Mouse (Mus musculus) cerebellum, adult 9-11 months (tissue): Measurements from ENCODE around the gene Camta1.

Experiments used
- DNase-seq: peaks from one replicate; pipeline ENCODE4 v3.0.0; 2022

The Camta1 gene

GRCm38 (mm10) chr4:151577961-151578360, 283.7 kb downstream of the Camta1 start:
- peak; percentile 81 for DNase-seq

- DNase-seq, result peak; percentile 24
Observed at GRCm38 (mm10) chr4:151576291-151577108, 285.2 kb downstream of the Camta1 start.

- DNase-seq, result peak; percentile 70
Observed at GRCm38 (mm10) chr4:151572716-151573115, 289.0 kb downstream of the Camta1 start.

GRCm38 (mm10) chr4:151569586-151569985, 292.1 kb downstream of the Camta1 start:
- peak; percentile 48 for DNase-seq

GRCm38 (mm10) chr4:151568887-151569286, 292.8 kb downstream of the Camta1 start:
- DNase-seq, result no peak

- no peak for DNase-seq
Observed at GRCm38 (mm10) chr4:151567105-151567504, 294.6 kb downstream of the Camta1 start.

GRCm38 (mm10) chr4:151555505-151555904, 306.2 kb downstream of the Camta1 start:
- no peak for DNase-seq

GRCm38 (mm10) chr4:151549523-151549922, 312.2 kb downstream of the Camta1 start:
- DNase-seq, result no peak

- DNase-seq, result no peak
Observed at GRCm38 (mm10) chr4:151545452-151545851, 316.2 kb downstream of the Camta1 start.

GRCm38 (mm10) chr4:151544191-151544590, 317.5 kb downstream of the Camta1 start:
- peak; percentile 54 for DNase-seq

- no peak for DNase-seq
Observed at GRCm38 (mm10) chr4:151540546-151540945, 321.1 kb downstream of the Camta1 start.

- DNase-seq, result peak; percentile 41
Observed at GRCm38 (mm10) chr4:151539881-151540280, 321.8 kb downstream of the Camta1 start.

GRCm38 (mm10) chr4:151539167-151539525, 322.5 kb downstream of the Camta1 start:
- no peak for DNase-seq

- DNase-seq, result no peak
Observed at GRCm38 (mm10) chr4:151538446-151539166, 323.1 kb downstream of the Camta1 start.

- DNase-seq, result no peak
Observed at GRCm38 (mm10) chr4:151535916-151536450, 325.7 kb downstream of the Camta1 start.

GRCm38 (mm10) chr4:151533451-151533850, 328.2 kb downstream of the Camta1 start:
- no peak for DNase-seq

- no peak for DNase-seq
Observed at GRCm38 (mm10) chr4:151528436-151528835, 333.2 kb downstream of the Camta1 start.

GRCm38 (mm10) chr4:151527763-151528162, 333.9 kb downstream of the Camta1 start:
- no peak for DNase-seq

- peak; percentile 87 for DNase-seq
Observed at GRCm38 (mm10) chr4:151520103-151520502, 341.6 kb downstream of the Camta1 start.

- DNase-seq, result no peak
Observed at GRCm38 (mm10) chr4:151519011-151519410, 342.7 kb downstream of the Camta1 start.

GRCm38 (mm10) chr4:151516998-151517799, 344.5 kb downstream of the Camta1 start:
- DNase-seq, result no peak

GRCm38 (mm10) chr4:151515316-151515715, 346.4 kb downstream of the Camta1 start:
- no peak for DNase-seq

- no peak for DNase-seq
Observed at GRCm38 (mm10) chr4:151511092-151511491, 350.6 kb downstream of the Camta1 start.
